Mouse (Mus musculus) frontal cortex, adult (tissue): ENCODE measurements around the gene Wdr31.
"Not testable (repeated sequence)": the region's sequence is repeated elsewhere in the genome, so short reads cannot be mapped to it uniquely, and the experiment has no call there.

Experiments
- ATAC-seq: cut with Nextera tagmentation; 2 replicates; pipeline ENCODE4 v1.9.2; 2017; ENCODE audit warnings: mild to moderate bottlenecking, moderate library complexity, mixed read lengths; ENCODE audit not compliant: low TSS enrichment

Wdr31 gene

DNA sequence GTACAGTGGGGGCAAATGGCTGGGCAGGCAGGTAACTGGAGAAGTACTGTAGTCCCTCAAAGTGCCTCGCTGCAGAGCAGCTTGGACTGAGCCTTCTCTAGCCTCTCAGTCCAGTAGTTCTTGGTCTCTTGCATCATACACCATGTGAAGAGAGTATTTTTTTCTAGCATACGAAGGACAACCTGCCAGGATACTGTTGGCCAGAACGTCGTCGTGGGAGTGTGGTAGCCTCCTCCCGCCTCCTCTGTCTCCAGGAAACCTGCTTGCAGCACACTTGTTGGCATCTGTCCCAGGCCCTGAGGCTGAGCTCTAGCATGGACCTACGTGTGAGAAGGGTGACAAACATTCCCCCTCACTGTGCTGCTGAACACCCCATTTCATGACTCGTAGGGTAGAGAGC lies 26.1 kb upstream of the Wdr31 start:
- ATAC-seq, result peak; percentile 88

DNA sequence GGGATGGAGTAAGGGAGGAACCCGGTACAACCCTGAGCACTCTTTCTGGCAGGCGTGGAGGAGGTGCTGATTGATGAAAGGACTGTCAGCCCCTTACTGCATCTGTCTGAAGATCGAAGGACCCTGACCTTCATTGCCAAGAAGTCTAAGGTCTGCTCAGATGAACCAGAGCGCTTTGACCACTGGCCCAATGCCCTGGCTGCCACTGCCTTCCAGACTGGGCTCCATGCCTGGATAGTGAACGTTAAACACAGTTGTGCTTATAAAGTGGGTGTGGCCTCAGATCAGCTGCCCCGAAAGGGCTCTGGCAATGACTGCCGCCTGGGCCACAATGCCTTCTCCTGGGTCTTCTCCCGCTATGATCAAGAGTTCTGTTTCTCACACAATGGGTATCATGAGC lies 25.2 kb upstream of the Wdr31 start:
- ATAC-seq, result no peak

- ATAC-seq, result no peak
Observed at GRCm38 (mm10) chr4:62494230-62494629, 23.5 kb upstream of the Wdr31 start.

GRCm38 (mm10) chr4:62492682-62493081 lies 22.0 kb upstream of the Wdr31 start:
- ATAC-seq, result no peak

GRCm38 (mm10) chr4:62487914-62488313 lies 17.2 kb upstream of the Wdr31 start:
- ATAC-seq, result no peak

DNA sequence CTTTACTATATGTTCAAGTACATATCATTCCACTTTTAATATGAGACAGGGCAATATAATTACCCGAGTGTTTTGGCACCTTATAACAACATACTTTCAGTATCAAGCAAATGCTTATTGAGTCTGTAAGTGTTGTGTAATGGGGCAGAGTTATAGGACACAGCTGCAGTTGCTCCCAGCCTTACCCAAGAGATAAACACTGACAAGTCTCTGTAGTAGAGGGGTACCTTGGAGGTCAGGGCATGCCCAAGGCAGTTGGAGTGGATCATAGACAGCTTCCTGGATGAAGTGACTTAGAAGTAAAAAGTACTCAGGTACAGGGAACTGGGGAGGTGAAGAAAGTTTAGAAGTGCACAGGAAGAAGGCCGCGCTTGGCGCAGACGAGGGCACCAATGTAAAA lies 16.5 kb upstream of the Wdr31 start:
- no peak for ATAC-seq

GRCm38 (mm10) chr4:62486162-62486696 lies 15.5 kb upstream of the Wdr31 start:
- no peak for ATAC-seq

DNA sequence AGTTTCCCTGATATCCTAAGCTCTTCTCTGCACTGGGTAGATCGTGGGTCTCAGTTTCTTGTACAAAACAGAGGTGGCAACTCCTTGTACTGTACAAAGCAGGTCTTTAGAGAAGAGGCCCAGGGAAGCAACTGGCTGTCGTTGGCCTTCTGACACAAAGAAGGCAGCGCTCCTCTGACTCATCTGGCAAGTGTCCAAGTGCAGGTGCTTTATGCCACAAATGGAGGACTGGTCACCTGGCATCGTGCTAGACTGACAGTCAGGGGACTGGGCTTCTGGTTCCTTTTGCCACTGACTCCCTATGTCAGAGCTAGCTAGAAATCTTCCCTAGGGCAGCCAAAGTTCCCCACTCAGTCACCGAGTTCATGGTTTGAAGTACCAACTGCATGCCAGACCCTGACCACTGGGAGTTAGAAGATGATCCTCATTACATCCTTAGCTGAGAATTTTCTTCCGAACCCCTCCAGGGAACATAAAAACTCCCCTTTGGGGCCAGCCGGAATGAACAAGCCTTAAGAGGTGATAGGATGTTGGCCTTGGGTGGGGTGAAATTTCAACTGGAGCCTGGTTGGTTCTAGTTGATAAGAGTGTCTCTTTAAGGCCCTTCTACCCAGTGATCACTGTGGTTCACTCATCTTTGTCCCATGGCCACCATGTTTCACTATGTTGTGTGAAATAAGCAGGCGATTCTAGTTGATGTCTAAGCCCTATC lies 14.9 kb upstream of the Wdr31 start:
- ATAC-seq, result no peak

DNA sequence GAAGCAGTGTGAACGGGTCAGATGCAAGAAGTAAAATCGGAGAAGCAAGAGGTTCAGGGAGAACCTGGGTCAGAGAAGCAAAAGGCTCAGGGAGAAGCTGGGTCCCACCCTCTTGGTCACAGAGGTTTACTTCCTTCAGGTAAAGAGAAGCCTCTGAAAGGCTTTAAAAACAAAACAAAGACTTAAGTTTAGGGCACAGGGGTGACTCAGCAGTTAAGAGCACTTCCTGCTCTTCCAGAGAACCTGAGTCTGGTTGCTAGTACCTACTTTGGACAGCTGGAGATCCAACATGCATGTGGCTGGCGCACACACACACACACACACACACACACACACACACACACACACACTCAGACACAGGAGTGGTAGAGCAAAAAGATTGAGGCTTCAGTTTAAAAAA lies 14.2 kb upstream of the Wdr31 start:
- ATAC-seq, result no peak

DNA sequence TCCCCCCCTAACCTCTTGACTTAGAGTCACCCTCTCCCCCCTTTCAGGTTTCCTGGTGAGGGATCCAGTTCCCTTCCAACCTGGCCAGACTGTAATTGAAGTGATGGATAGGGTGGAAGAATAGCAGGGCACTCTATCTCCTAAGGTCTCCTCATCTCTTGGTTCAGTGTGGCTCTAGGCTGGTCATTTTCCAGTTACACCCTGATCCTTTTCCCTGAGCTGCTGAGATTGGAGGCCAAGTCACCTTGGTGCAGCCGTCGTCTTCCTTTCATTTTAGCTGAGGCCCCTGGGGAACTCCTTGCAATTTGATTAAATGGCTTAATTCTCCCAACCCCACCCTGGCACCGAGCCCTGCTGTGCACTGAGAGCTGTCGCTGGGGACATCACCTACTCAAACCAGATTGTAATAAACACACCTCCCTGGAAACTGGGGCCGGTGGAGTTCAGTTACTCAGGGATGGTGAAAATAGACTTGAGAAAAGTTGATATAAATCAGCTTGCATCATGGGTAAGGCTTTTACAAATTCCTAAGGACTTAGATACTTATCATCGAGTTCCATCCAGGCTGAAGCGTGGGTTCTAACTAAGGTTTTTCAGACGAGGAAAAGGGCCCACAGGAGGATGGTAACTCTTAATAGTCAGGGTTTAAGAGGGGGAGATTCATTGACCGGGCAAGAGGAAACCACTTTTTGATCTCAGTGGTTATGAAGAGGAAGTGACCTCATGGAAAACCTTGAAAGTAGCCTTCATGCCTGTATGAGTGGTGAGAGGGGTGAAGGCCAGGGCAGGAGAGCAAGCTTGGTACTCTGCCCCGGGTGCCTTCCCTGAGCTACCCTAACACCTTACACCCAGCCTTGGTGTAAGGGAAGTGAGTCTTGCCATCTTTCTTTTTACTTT lies 10.3 kb upstream of the Wdr31 start:
- 0 out of 2 replicates have a peak, but pooled peaks have one; percentile 25 for ATAC-seq

DNA sequence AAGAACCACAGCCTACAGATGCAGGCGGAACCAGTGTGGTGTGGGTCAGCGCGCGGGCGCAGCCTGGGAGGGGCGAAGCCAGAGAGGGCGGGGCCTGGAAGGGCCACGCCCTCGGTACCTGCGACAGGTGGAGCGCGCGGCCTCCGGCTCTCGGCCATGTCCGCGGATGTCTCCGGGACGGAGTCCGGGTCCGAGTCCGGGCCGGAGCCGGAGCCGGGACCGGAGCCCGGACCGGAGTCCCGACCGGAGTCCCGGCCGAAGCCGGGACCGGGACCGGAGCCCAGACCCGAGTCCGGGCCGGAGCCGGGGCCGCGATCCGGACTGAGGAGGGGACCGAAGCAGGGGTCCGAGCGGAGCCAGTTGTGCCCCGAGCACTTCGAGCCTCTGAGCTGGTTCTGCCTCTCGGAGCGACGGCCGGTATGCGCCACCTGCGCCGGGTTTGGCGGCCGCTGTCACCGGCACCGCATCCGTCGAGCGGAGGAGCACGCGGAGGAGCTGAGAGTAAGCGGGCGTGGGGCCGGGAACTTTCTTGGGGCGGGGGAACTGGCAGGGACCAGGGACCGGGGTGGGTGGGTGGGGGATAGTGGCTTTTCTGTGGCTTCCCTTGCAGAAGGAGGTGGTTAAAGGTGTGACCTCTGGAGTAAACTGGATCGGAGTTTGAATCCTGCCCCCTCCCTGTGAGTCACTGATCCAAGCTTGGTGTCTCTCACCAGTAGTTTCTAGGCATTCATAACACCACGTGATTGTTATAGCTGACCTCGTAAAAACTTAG lies 9.4 kb upstream of the Wdr31 start, which contains the start of gene Bspry:
TSS of gene Bspry (plus strand) at position 117 of the 772 bp plus-strand sequence.
- peak; percentile 69 for ATAC-seq

DNA sequence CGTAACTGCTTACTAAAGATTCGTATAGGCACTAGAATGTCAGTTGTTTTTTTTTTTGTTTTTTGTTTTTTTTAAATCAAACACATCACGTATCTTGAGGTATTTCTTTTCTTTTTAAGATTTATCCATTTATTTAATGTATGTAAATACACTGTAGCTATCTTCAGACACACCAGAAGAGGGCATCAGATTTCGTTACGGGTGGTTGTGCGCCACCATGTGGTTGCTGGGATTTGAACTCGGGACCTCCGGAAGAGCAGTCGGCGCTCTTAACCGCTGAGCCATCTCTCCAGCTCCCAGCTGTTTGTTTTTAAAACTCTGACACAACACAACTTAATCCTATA lies 8.9 kb upstream of the Wdr31 start:
- ATAC-seq, result not testable (repeated sequence)

GRCm38 (mm10) chr4:62477542-62478244 lies 7.0 kb upstream of the Wdr31 start:
- ATAC-seq, result no peak

DNA sequence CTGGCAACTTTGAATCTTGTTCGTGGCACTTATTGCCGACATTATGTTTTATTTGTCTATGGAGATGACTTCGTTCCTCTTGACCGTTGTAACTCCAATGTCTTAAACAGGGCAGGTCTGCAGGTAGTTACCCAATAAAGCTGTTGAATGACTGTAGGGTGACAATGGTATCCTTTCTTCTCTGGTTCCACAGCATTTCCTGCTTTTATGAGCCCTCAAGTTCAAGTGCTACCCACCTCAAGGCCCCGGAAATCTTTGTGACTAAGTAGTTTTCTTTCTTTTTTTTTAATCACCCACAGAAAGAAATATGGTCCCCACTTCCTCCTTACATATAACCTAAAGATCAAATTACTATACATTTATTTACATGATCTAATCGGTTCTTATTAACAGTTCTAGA lies 5.1 kb upstream of the Wdr31 start:
- ATAC-seq, result no peak

GRCm38 (mm10) chr4:62475131-62475530 lies 4.4 kb upstream of the Wdr31 start:
- ATAC-seq, result no peak

DNA sequence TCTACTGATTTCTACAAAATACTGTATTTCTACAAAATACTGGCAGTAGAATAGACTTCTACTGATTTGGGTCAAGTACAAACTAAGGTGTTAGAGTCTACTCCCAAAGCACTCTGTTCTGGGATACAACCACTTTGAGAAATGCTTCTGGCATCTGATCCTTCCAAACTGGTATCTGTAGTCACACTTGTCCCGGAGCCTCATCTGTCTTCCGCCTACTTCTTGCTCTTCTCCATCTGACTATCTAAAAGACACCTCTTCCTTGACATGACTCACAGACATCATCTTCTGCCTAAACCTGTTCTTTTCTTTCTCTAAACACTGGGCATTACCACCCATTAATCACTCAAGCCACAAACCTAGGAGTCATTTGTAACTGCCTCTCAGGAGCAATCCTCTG lies 1.4 kb upstream of the Wdr31 start:
- peak; percentile 87 for ATAC-seq

DNA sequence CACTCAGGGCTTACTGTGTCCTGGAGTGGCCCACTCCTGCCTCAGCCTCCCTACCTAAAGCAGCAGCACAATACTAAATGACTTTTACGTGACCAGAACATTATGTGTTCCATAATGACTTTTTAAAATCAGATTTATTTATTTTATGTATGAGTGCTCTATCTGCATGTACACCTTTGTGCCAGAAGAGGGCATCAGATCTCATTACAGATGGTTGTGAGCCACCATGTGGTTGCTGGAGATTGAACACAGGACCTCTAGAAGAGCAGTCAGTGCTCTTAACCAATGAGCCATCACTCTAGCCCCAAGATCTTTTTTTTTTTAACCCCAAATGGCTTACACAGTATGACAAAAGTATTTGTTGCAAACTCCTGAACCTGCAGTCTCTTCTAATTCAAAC lies 2.5 kb downstream of the Wdr31 start:
- ATAC-seq, result no peak

DNA sequence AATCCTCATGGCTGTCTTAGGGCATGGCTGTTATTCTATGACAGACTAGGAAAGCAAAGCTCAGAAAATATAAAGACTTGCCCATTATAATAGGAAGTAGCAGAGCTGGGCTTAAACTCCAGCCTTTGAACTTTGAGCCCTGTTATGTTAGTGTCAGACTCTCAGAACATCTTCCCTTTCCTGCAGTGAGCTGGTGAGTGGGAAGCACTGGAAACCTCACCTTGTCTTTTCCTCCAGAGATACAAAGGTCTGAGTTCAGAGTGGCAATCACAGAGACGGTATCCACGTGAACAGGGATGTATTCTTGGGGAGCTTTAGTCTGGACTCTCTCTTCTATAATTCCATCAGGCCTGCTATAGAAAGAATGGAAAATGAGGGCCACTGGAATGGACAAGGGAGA lies 7.6 kb downstream of the Wdr31 start:
- no peak for ATAC-seq

DNA sequence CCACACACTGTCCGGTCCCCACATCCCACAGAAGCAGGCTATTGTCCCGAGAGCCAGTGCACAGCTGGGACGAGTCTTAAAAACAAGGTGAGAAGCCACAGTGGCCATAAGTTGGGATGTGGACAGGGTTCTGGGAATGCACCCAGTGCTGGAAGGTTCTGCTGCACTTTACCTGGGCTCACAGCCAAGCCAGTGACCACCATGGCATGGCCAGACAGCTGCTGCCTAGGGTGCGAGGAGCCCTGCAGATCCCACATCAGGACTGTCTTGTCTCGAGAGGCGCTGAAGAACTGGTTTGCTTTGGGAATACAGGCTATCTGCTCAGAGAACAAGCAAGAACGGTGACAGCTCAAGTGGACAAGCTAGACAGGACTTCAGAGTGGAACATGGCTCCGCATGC lies 10.3 kb downstream of the Wdr31 start:
- no peak for ATAC-seq

DNA sequence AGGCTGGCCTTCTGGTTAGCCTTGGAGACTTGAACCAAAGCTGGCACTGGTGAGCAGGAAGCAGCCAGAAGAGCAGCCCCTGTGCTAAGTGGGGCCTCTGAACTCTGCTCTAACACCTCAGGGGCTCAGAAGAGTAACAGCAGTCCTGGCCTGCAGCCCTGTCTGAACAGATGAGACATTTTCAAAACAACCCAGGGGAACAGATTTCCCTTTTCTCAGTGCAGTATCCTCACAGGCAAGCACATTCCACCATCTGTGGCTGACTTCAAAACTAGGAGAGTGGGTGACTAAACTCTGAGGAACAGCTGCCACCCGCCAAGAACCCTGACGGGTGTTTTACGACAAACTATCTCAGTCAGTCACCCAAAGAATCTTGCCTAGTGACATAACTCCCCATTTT lies 11.6 kb downstream of the Wdr31 start:
- peak; percentile 96 for ATAC-seq

GRCm38 (mm10) chr4:62454995-62455394 lies 15.7 kb downstream of the Wdr31 start:
- ATAC-seq, result peak; percentile 82

- no peak for ATAC-seq
Observed at GRCm38 (mm10) chr4:62440986-62441385, 29.7 kb downstream of the Wdr31 start.
